Mouse (Mus musculus) embryonic facial prominence, embryonic 14.5 days (tissue): Measurements from ENCODE around the gene Pnpla7. TPM values are rescaled to one million over a fixed set of nuclear protein-coding genes. Genes with fewer than 3 reads are reported as not detected.

Experiments
- ATAC-seq: fragments of 200-750 bp; cut with Nextera tagmentation; 2 replicates; pipeline ENCODE4 v1.8.0; 2017; ENCODE audit warnings: low read depth, moderate number of reproducible peaks, moderate TSS enrichment
- DNase-seq: peaks from one replicate; pipeline ENCODE4 v3.0.0-alpha.2; 2015; ENCODE audit warnings: low spot score
- H3K27ac ChIP-seq: fragments of 300-500 bp; sonication (generic); replicated peaks from 2 replicates; pipeline ENCODE4 v1.5.1; 2014; ENCODE audit warnings: low read depth, mild to moderate bottlenecking, low read length, moderate library complexity
- H3K27me3 ChIP-seq: fragments of 300-500 bp; sonication (generic); replicated peaks from 2 replicates; pipeline ENCODE4 v1.6.1; 2014; ENCODE audit warnings: low read length; ENCODE audit not compliant: control insufficient read depth, insufficient read depth
- H3K36me3 ChIP-seq: fragments of 300-500 bp; sonication (generic); 2 replicates; pipeline ENCODE4 v1.6.1; 2014; ENCODE audit warnings: low read length, mixed read lengths; ENCODE audit not compliant: control insufficient read depth, insufficient read depth
- H3K4me1 ChIP-seq: fragments of 300-500 bp; sonication (generic); 2 replicates; pipeline ENCODE4 v1.6.1; 2014; ENCODE audit warnings: antibody characterized with exemption, low read length; ENCODE audit not compliant: control insufficient read depth, insufficient read depth
- H3K4me2 ChIP-seq: fragments of 300-500 bp; sonication (generic); 2 replicates; pipeline ENCODE4 v1.6.1; 2014; ENCODE audit warnings: low read depth, mild to moderate bottlenecking, low read length, moderate library complexity, mixed read lengths
- H3K4me3 ChIP-seq: fragments of 300-500 bp; sonication (generic); 2 replicates; pipeline ENCODE4 v1.5.1; 2014; ENCODE audit warnings: low read depth, mild to moderate bottlenecking, low read length
- H3K9ac ChIP-seq: fragments of 300-500 bp; sonication (generic); 2 replicates; pipeline ENCODE4 v1.6.1; 2014; ENCODE audit warnings: low read depth, mild to moderate bottlenecking, low read length, moderate library complexity, mixed read lengths
- H3K9me3 ChIP-seq: fragments of 300-500 bp; sonication (generic); 2 replicates; pipeline ENCODE4 v1.6.1; 2016; ENCODE audit warnings: low read length; ENCODE audit not compliant: control insufficient read depth
- WGBS: fragments of 180-500 bp; shearing (Covaris S2); extraction: QIAGEN DNeasy Blood & Tissue Kit; methylation state at CpG from one replicate; pipeline ENCODE4 v1.1.7; 2014; 5-methylcytosine and 5-hydroxymethylcytosine counted together
- polyA plus RNA-seq: library from polyadenylated mRNA; unstranded; fragments of >200 nt; fragmentation: Nextera tagmentation; extraction: Ambion mirVana; gene quantifications from 2 replicates; pipeline ENCODE4 v1.2.1, GENCODE M21; 2014

The Pnpla7 gene
- polyA plus RNA-seq, 1 experiment from 2014 or later: 8.9 TPM

- no peak overlapping the region for H3K27ac ChIP-seq
- H3K36me3 ChIP-seq: no peaks in the 10 kb centered on the region
- WGBS: 80% methylated on average over 4 of the region's 4 CpGs
- no peak overlapping the region for H3K4me3 ChIP-seq
- ATAC-seq (no peak), DNase-seq (no peak)
- no peak overlapping the region for H3K9ac ChIP-seq
- H3K4me1 ChIP-seq: no peaks in the 10 kb centered on the region
- H3K27me3 ChIP-seq: no peaks in the 10 kb centered on the region
- no peak overlapping the region for H3K4me2 ChIP-seq
- no peaks in the 10 kb centered on the region for H3K9me3 ChIP-seq
These were observed 93.7 kb downstream of the Pnpla7 start for GRCm38 (mm10) chr2:25069537-25069936.

- no peaks in the 10 kb centered on the region for H3K4me1 ChIP-seq
- DNase-seq (no peak), ATAC-seq (no peak)
- H3K9me3 ChIP-seq: no peaks in the 10 kb centered on the region
- H3K4me3 ChIP-seq: no peak overlapping the region
- H3K27ac ChIP-seq: no peak overlapping the region
- H3K9ac ChIP-seq: no peak overlapping the region
- H3K27me3 ChIP-seq: no peaks in the 10 kb centered on the region
- no peak overlapping the region for H3K4me2 ChIP-seq
- no peaks in the 10 kb centered on the region for H3K36me3 ChIP-seq
- 88% methylated on average over 4 of the region's 4 CpGs for WGBS
These were observed 96.6 kb downstream of the Pnpla7 start for GRCm38 (mm10) chr2:25072398-25072797.

GRCm38 (mm10) chr2:25075506-25075905 lies 99.7 kb downstream of the Pnpla7 start:
- no peaks in the 10 kb centered on the region for H3K27me3 ChIP-seq
- H3K36me3 ChIP-seq: no peaks in the 10 kb centered on the region
- 76% methylated on average over 4 of the region's 4 CpGs for WGBS
- ATAC-seq: no peak
- H3K27ac ChIP-seq: no peak overlapping the region
- H3K4me3 ChIP-seq: no peak overlapping the region
- H3K9ac ChIP-seq: no peak overlapping the region
- DNase-seq: no peak
- H3K9me3 ChIP-seq: no peaks in the 10 kb centered on the region
- H3K4me2 ChIP-seq: no peak overlapping the region
- no peaks in the 10 kb centered on the region for H3K4me1 ChIP-seq

- H3K9me3 ChIP-seq: no peaks in the 10 kb centered on the region
- no peaks in the 10 kb centered on the region for H3K36me3 ChIP-seq
- no peak overlapping the region for H3K4me3 ChIP-seq
- no peak overlapping the region for H3K27ac ChIP-seq
- ATAC-seq: no peak
- H3K9ac ChIP-seq: no peak overlapping the region
- H3K4me2 ChIP-seq: no peak overlapping the region
- DNase-seq: no peak
- 60% methylated on average over 1 of the region's 1 CpGs for WGBS
- no peaks in the 10 kb centered on the region for H3K27me3 ChIP-seq
- no peaks in the 10 kb centered on the region for H3K4me1 ChIP-seq
These were observed 103.1 kb downstream of the Pnpla7 start for GRCm38 (mm10) chr2:25078967-25079366.

GRCm38 (mm10) chr2:25080076-25080475 lies 104.2 kb downstream of the Pnpla7 start, which contains the start of gene Entpd8:
Gene Entpd8, plus strand, starts transcription at chr2:25080304.
- WGBS: 38% methylated on average over 5 of the region's 5 CpGs
- Histone ChIP-seq H3K9me3 (no peaks in the 10 kb centered on the region), H3K4me2 (no peak within 1 kb of the TSS), H3K27me3 (no peaks in the 10 kb centered on the region), H3K9ac (no peak within 1 kb of the TSS), H3K36me3 (no peaks in the 10 kb centered on the region), H3K4me3 (no peak within 1 kb of the TSS), H3K27ac (no peak within 1 kb of the TSS), H3K4me1 (no peaks in the 10 kb centered on the region)
- no peak for ATAC-seq
- no peak for DNase-seq

- no peaks in the 10 kb centered on the region for H3K36me3 ChIP-seq
- no peak for ATAC-seq
- H3K4me3 ChIP-seq: no peak overlapping the region
- no peak overlapping the region for H3K27ac ChIP-seq
- H3K9me3 ChIP-seq: no peaks in the 10 kb centered on the region
- no peak overlapping the region for H3K4me2 ChIP-seq
- DNase-seq: no peak
- WGBS: 80% methylated on average over 4 of the region's 4 CpGs
- H3K27me3 ChIP-seq: no peaks in the 10 kb centered on the region
- H3K9ac ChIP-seq: no peak overlapping the region
- no peaks in the 10 kb centered on the region for H3K4me1 ChIP-seq
These were observed 107.9 kb downstream of the Pnpla7 start for GRCm38 (mm10) chr2:25083697-25084096.

GRCm38 (mm10) chr2:25085571-25085970 lies 109.7 kb downstream of the Pnpla7 start:
- no peaks in the 10 kb centered on the region for H3K9me3 ChIP-seq
- no peak overlapping the region for H3K27ac ChIP-seq
- H3K27me3 ChIP-seq: no peaks in the 10 kb centered on the region
- no peaks in the 10 kb centered on the region for H3K4me1 ChIP-seq
- no peak overlapping the region for H3K9ac ChIP-seq
- WGBS: 87% methylated on average over 5 of the region's 5 CpGs
- H3K4me3 ChIP-seq: no peak overlapping the region
- H3K36me3 ChIP-seq: no peaks in the 10 kb centered on the region
- ATAC-seq: no peak
- no peak for DNase-seq
- no peak overlapping the region for H3K4me2 ChIP-seq

GRCm38 (mm10) chr2:25087842-25088241 lies 112.0 kb downstream of the Pnpla7 start:
- no peak for DNase-seq
- H3K27ac ChIP-seq: no peak overlapping the region
- H3K27me3 ChIP-seq: 0 out of 2 replicates have a peak, but pooled peaks cover 5% of the 10 kb centered on the region
- no peaks in the 10 kb centered on the region for H3K9me3 ChIP-seq
- H3K4me3 ChIP-seq: no peak overlapping the region
- 92% methylated on average over 2 of the region's 2 CpGs for WGBS
- H3K9ac ChIP-seq: no peak overlapping the region
- ATAC-seq: no peak
- H3K4me1 ChIP-seq: no peaks in the 10 kb centered on the region
- H3K4me2 ChIP-seq: no peak overlapping the region
- no peaks in the 10 kb centered on the region for H3K36me3 ChIP-seq

- Histone ChIP-seq H3K9me3 (no peaks in the 10 kb centered on the region), H3K36me3 (no peaks in the 10 kb centered on the region), H3K4me3 (no peak overlapping the region), H3K4me1 (no peaks in the 10 kb centered on the region), H3K9ac (no peak overlapping the region), H3K27me3 (0 out of 2 replicates have a peak, but pooled peaks cover 5% of the 10 kb centered on the region), H3K27ac (no peak overlapping the region), H3K4me2 (no peak overlapping the region)
- DNase-seq (no peak), ATAC-seq (no peak)
- WGBS: 83% methylated on average over 3 of the region's 3 CpGs
These were observed 112.8 kb downstream of the Pnpla7 start for GRCm38 (mm10) chr2:25088636-25089035.
